ENCODE assay signal across 8 mouse cellular contexts in the genomic region with DNA sequence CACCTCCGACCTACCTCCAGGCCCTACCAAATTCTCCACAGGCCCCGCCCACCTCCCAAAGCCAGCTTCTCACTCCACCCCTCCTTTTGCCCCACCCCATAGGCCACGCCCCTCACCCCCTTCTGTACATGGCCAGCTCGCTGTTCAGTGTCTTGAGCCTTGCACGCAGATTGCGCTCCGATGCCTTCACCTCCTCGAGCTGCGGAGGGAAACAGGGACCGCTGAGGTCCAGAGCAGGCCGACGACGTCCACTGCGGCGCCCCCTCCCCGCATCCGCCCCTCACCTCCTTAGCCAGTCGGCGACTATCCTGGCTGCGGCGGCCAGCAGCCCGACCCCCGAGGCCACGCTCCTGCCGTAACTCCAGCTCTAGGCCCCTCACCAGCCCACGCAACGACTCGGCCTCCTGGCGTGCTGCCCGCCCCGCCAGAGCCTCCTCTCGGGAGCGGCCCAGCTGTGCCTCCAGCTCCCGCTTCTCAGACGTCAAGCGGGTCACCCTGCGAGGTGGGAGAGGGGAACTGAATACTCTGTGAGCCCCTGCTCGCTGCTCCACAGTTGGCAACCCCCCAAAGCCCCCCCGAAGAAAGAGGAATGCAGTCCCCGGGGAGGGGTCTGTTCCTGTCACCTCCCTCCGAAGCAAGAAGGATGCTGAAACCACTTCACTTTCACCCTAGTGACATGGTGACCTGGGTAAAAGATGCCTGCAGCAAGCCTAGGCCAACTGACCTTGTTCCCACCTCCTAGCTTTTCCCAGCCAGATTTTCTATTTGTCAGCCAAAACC. TPM values are rescaled to one million over a fixed set of nuclear protein-coding genes. Genes with fewer than 3 reads are reported as not detected.
DNase-seq lines count a peak whose midpoint lies in the region; ATAC-seq lines count a peak whose summit lies in the region.

No protein-coding gene starts in this region.

- H3K9ac ChIP-seq in forebrain, embryonic 14.5 days (ENCODE audit: low read length), result peak overlapping the region; percentile 68

- peak overlapping the region; percentile 77 for H3K4me2 ChIP-seq in forebrain, embryonic 14.5 days (ENCODE audit: low read length)

- no peak for DNase-seq in frontal cortex, postnatal 25 days (ENCODE audit: low spot score in 2 of 2)
- peak; percentile 85 to 88 for DNase-seq in cerebellum, adult 18-20 months
- peak; percentile 59 for DNase-seq in forebrain, embryonic 14.5 days (ENCODE audit: low spot score)
- peak; percentile 61 for DNase-seq in hindbrain, embryonic 10.5 days (ENCODE audit: low spot score)
- DNase-seq in left cerebral cortex, postnatal 36 days (ENCODE audit: low spot score in 2 of 2), result peak; percentile 33 to 39
- DNase-seq in right cerebral cortex, postnatal 25 days, result peak; percentile 36

- 0 out of 2 replicates have a peak, but pooled peaks cover 5% of the 10 kb centered on the region for H3K27me3 ChIP-seq in forebrain, embryonic 14.5 days (replicated peaks; ENCODE audit: control insufficient read depth, insufficient read depth, low read length)
- peaks cover 27% of the 10 kb centered on the region for H3K27me3 ChIP-seq in hindbrain, embryonic 10.5 days (ENCODE audit: insufficient read depth, poor library complexity, severe bottlenecking)

- no peak overlapping the region for H3K27ac ChIP-seq in forebrain, embryonic 14.5 days (ENCODE audit: low read depth, low read length)
- peak overlapping the region; percentile 62 for H3K27ac ChIP-seq in hindbrain, embryonic 10.5 days

- peak; percentile 28; the same call in 1 of the 2 replicates for ATAC-seq in frontal cortex, adult (ENCODE audit: low TSS enrichment)
- ATAC-seq in forebrain, embryonic 14.5 days, result peak; percentile 35
- ATAC-seq in megakaryocyte progenitor cell, adult 5-6 weeks (replicated peaks; ENCODE audit: poor library complexity), result peak; percentile 75

- peaks cover 4% of the 10 kb centered on the region; the same call in 1 of the 2 replicates for H3K4me1 ChIP-seq in forebrain, embryonic 14.5 days (ENCODE audit: control insufficient read depth, insufficient read depth, low read length)
- H3K4me1 ChIP-seq in hindbrain, embryonic 10.5 days (replicated peaks), result peaks cover 28% of the 10 kb centered on the region

- WGBS in forebrain, embryonic 14.5 days, result under 1% methylated on average over 41 of the region's 41 CpGs
- WGBS in hindbrain, embryonic 10.5 days, result 2% methylated on average over 41 of the region's 41 CpGs

- intact Hi-C loops in left cerebral cortex, postnatal 36 days (cut with DNase I), result loop anchor here (5.0 kb wide), 1 partner anchor 108 kb away; a partner anchor contains a TSS

- H3K9me3 ChIP-seq in forebrain, embryonic 14.5 days (replicated peaks; ENCODE audit: control insufficient read depth, low read length), result no peaks in the 10 kb centered on the region
- H3K9me3 ChIP-seq in hindbrain, embryonic 10.5 days, result no peaks in the 10 kb centered on the region

- H3K36me3 ChIP-seq in forebrain, embryonic 14.5 days (ENCODE audit: control insufficient read depth, insufficient read depth, low read length), result 0 out of 2 replicates have a peak, but pooled peaks cover 9% of the 10 kb centered on the region
- H3K36me3 ChIP-seq in hindbrain, embryonic 10.5 days, result peaks cover 24% of the 10 kb centered on the region

- H3K4me3 ChIP-seq in forebrain, embryonic 14.5 days (ENCODE audit: low read depth, low read length), result peak overlapping the region; percentile 41
- H3K4me3 ChIP-seq in hindbrain, embryonic 10.5 days, result peak overlapping the region; percentile 50

RNA-seq across cellular contexts. Expression of a gene that starts 16.4 kb away (rescaled TPM):
- 17.4 and 19.0 TPM in 2 replicates for polyA plus RNA-seq in forebrain, embryonic 14.5 days (2014; fragmentation: Nextera tagmentation; extraction: Ambion mirVana)
- polyA plus RNA-seq in hindbrain, embryonic 10.5 days (2016; fragmentation: Nextera tagmentation; extraction: Ambion mirVana), result 36.8 and 39.2 TPM in 2 replicates
- 10 to 100 TPM; 10.6 to 11.0 TPM for total RNA-seq in left cerebral cortex, postnatal 36 days (2021)
- total RNA-seq in megakaryocyte progenitor cell, adult 5-6 weeks (2015), result 11.9 and 14.1 TPM in 2 replicates
- 11.3 and 17.0 TPM in 2 replicates for total RNA-seq in megakaryocyte progenitor cell, adult 5-6 weeks (2017)

RNA-seq across cellular contexts. Expression of a gene that starts 22.7 kb away (rescaled TPM):
- polyA plus RNA-seq in forebrain, embryonic 14.5 days (2014; fragmentation: Nextera tagmentation; extraction: Ambion mirVana), result 19.1 and 20.9 TPM in 2 replicates
- 1.0 and 1.5 TPM in 2 replicates for polyA plus RNA-seq in hindbrain, embryonic 10.5 days (2016; fragmentation: Nextera tagmentation; extraction: Ambion mirVana)
- 10 to 100 TPM; 20.5 to 21.9 TPM for total RNA-seq in left cerebral cortex, postnatal 36 days (2021)
- 264 and 265 TPM in 2 replicates for total RNA-seq in megakaryocyte progenitor cell, adult 5-6 weeks (2015)
- 31.3 and 35.6 TPM in 2 replicates for total RNA-seq in megakaryocyte progenitor cell, adult 5-6 weeks (2017)

RNA-seq across cellular contexts. Expression of a gene that starts 31.8 kb away (rescaled TPM):
- 13.1 and 15.7 TPM in 2 replicates for polyA plus RNA-seq in forebrain, embryonic 14.5 days (2014; fragmentation: Nextera tagmentation; extraction: Ambion mirVana)
- 3.5 and 7.3 TPM in 2 replicates for polyA plus RNA-seq in hindbrain, embryonic 10.5 days (2016; fragmentation: Nextera tagmentation; extraction: Ambion mirVana)
- 10 to 100 TPM; 75.3 to 88.8 TPM for total RNA-seq in left cerebral cortex, postnatal 36 days (2021)
- total RNA-seq in megakaryocyte progenitor cell, adult 5-6 weeks (2015), result not detected in 2 replicates
- not detected in 2 replicates for total RNA-seq in megakaryocyte progenitor cell, adult 5-6 weeks (2017)

RNA-seq across cellular contexts. Expression of a gene that starts 54.1 kb away (rescaled TPM):
- 0.29 and 0.41 TPM in 2 replicates for polyA plus RNA-seq in forebrain, embryonic 14.5 days (2014; fragmentation: Nextera tagmentation; extraction: Ambion mirVana)
- 0.26 and 0.31 TPM in 2 replicates for polyA plus RNA-seq in hindbrain, embryonic 10.5 days (2016; fragmentation: Nextera tagmentation; extraction: Ambion mirVana)
- 1 to 10 TPM; 1.2 to 3.0 TPM for total RNA-seq in left cerebral cortex, postnatal 36 days (2021)
- 0.15 and 0.44 TPM in 2 replicates for total RNA-seq in megakaryocyte progenitor cell, adult 5-6 weeks (2015)
- 0.75 TPM in 1 of 2 replicates, not detected in the other for total RNA-seq in megakaryocyte progenitor cell, adult 5-6 weeks (2017)

Comparison
In these comparisons a context has a peak if more than half of its experiments do, and no peak if none do; other contexts are left out.
1. DNase-seq: peak in cerebellum, adult 18-20 months (2 of 2), forebrain, embryonic 14.5 days (single experiment), hindbrain, embryonic 10.5 days (single experiment), left cerebral cortex, postnatal 36 days (2 of 2) and right cerebral cortex, postnatal 25 days (single experiment); none in frontal cortex, postnatal 25 days (0 of 2).
2. RNA of a gene that starts 31.8 kb away (total RNA-seq): 75.3 to 88.8 TPM in left cerebral cortex, postnatal 36 days; not detected in megakaryocyte progenitor cell, adult 5-6 weeks; every median in the first group is over 10 times any median in the second.
3. Peak in every context shown above with its lines, with median percentiles within 50 percentile points of each other: ATAC-seq.